Mouse (Mus musculus) B cell, adult 2 months (primary cell): ENCODE data around the gene Cyp4f16.
"Not testable (repeated sequence)": the region's sequence is repeated elsewhere in the genome, so short reads cannot be mapped to it uniquely, and the experiment has no call there.

ENCODE experiments used
- DNase-seq, 2 experiments: peaks; one replicate each; pipeline ENCODE4 v3.0.0; 2022

Cyp4f16 gene

GRCm38 (mm10) chr17:32550900-32551770, 14.8 kb downstream of the Cyp4f16 start:
- DNase-seq: peak; percentile 32 to 41

DNA sequence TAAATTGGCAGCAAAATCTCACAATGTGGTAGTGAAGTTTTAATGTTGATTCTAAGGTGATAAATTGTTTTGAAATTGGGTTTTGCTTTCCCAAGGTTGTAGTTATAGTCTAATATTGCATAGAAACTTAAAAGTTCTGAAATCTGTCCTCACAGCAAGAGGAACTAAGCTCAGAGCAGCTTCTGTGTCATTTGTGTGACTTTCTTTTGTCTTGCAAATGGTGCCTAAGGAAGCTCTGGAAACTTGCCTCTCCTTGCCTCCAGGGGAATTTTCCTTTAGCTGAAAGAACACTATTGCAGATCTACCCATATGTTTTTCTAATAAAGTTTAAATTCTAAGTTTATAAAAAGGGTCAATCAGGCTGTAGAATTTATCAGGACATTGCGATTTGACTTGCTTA, 16.7 kb downstream of the Cyp4f16 start:
- DNase-seq: not testable (repeated sequence)

DNA sequence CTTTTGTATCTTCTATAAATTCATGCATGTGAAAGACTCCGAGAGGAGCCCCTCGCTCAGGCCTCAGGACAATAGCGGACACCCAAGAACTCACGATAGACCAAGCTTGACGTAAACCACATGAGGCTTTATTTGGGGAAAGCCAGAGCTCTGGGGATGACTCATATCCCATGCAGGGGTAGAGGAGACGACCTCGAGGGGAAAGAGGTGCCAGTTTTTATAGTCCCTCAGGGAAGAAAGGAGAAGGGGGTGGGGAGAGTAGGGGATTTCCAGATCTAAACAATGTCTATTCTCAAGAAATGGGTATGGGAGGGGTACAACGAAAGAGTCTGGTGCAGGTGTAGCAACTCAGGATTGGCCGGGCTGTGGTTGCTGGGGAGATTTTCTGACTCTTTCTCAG, 18.0 kb downstream of the Cyp4f16 start:
- not testable (repeated sequence) for DNase-seq

DNA sequence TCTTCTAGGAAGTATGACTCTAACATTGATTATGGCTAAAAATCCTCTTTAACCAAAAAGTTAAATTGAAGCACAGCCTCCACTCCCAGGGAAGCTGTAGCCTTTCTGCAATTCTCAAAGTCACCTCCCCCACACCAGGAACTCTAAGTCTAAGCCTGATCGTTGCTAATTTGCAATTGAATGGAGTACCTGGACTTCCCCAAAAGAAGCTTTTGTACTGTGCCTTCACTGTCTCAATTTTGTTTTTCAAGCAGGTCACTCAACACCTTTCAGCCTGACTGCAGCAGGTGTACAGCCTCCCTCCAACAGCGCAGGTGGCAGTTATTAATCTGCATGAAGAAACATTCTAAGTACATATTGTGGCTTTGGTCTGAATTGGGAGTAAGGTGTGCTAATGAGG, 26.9 kb downstream of the Cyp4f16 start:
- DNase-seq: not testable (repeated sequence)

DNA sequence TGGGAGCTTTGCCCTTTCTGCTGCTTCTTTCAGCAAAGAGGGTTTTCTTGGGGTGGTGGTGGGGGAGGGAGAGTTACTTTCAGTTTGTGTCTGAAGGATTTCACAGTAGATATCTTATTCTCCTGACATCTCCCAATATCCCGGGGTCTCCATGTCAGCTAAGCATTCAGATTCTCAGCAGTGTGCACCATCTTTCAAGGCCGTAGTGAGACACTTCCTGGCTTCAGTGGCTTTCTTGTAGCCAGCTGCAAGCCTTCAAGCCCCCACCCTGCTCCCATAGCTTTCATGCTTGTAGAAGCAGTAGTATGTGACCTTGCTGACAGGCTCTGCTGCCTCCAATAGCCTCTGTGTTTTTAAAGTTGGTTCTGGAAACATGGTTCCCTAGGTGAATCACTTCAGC, 36.9 kb downstream of the Cyp4f16 start:
- DNase-seq: not testable (repeated sequence)

- no peak for DNase-seq
Observed at GRCm38 (mm10) chr17:32577496-32578186, 41.3 kb downstream of the Cyp4f16 start.

DNA sequence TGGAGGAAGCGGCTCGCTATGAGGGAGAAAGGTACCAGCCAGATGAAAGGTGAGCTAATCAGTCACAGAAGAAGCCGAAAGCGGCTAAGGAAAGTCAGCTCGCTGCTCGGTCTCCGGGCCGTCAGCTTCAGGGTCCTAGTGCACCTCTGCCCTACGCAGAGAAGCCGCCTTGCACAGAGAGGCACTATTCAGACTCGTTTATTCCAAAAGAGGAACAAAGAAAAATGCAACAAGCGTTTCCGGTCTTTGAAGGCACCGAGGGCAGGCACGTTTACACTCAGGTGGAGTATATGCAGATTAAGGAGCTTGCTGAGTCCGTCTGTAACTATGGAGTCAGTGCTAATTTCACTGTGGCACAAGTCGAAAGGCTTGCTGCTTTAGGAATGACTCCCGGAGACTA, 60.1 kb downstream of the Cyp4f16 start:
- DNase-seq: no peak
